ENCODE assay signal across 9 mouse cellular contexts in the genomic region with DNA sequence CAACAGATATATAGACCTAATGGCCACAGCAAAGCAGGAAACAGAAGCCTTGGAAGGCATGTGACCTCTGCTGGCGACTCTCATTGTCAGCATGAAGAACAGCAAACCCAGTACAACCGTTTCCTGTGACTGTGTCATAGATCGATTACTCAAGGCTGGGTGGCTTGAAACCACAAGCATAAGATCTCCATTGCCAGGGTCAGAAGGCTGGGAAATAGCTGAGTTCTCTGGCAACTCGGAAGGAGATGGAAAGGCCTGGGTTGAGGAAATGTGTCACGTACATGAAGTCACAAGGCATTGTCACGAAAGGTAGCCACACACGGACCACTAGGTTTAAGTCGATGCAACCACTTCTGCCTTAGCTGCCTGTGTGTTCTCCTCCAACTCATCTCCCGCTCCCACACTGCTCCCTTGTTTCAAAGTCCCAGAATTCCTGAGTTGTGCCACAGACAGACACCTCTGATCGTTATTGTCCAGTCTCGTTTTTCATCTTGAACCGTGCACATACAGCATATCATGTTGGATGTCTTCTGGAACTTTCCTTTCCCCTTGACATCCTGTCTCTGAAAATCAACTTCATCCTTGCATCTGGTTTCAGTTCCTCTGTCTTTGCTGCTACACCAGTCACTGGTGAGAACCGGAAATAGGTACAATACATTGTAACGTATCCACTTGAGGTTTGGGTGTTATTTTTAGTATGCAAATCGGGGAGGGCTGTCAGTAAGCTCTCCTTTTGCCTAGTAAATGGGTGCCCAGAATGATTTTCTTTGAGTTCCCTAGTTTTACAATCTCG. TPM values are rescaled to one million over a fixed set of nuclear protein-coding genes. Genes with fewer than 3 reads are reported as not detected.
DNase-seq lines count a peak whose midpoint lies in the region; ATAC-seq and TF ChIP-seq lines count a peak whose summit lies in the region.
"Had no signal": no experiment of that assay in that cellular context is flagged by ENCODE, and none has a peak within 500 bp of the region (broad histone marks: within the 10 kb centered on the region; RNA-seq: fewer than 3 reads in every experiment).

No protein-coding gene starts in this region.

- 0 out of 2 replicates have a peak, but pooled peaks have one; percentile 39 for TF ChIP-seq POLR2A in bone marrow macrophage, adult 2 months (IDR thresholded peaks at IDR 0.05; ENCODE audit: borderline replicate concordance, low read depth, low read length)

- no peak for TF ChIP-seq CTCF in bone marrow macrophage, adult 2 months (IDR thresholded peaks at IDR 0.05; ENCODE audit: low read depth, low read length)
- peak; percentile 49 for TF ChIP-seq CTCF in liver, embryonic 14.5 days (IDR thresholded peaks at IDR 0.05; ENCODE audit: low read depth)

- no peak for ATAC-seq in liver, embryonic 14.5 days (ENCODE audit: insufficient read depth)

- H3K9me3 ChIP-seq in liver, embryonic 14.5 days (ENCODE audit: control insufficient read depth, low read length) = no peaks in the 10 kb centered on the region; the same call in 1 of the 2 replicates

- H3K27ac ChIP-seq in bone marrow macrophage, adult 2 months (ENCODE audit: insufficient read depth, low read depth, low read length) = peak overlapping the region; percentile 99
- no peak overlapping the region for H3K27ac ChIP-seq in liver, embryonic 14.5 days

- peak overlapping the region; percentile 26 for H3K4me2 ChIP-seq in liver, embryonic 14.5 days (ENCODE audit: low read depth)

- H3K4me1 ChIP-seq in bone marrow macrophage, adult 2 months (ENCODE audit: control insufficient read depth, insufficient read depth, low read length) = peaks cover 57% of the 10 kb centered on the region
- peaks cover 20 to 49% of the 10 kb centered on the region in 2 experiments for H3K4me1 ChIP-seq in liver, embryonic 14.5 days (replicated peaks; ENCODE audit: control insufficient read depth in 2 of 2, insufficient read depth in 2 of 2, low read length in 1 of 2)

- H3K9ac ChIP-seq in liver, embryonic 14.5 days (replicated peaks) = no peak overlapping the region; the same call in 1 of the 2 replicates

- peak; percentile 13; the same call in 1 of the 2 replicates for TF ChIP-seq EP300 in liver, embryonic 14.5 days (IDR thresholded peaks at IDR 0.05; ENCODE audit: low read depth)

- 18% methylated on average over 16 of the region's 16 CpGs for WGBS in liver, embryonic 14.5 days (ENCODE audit: insufficient replicate concordance)

- peak overlapping the region; percentile 47 for H3K4me3 ChIP-seq in bone marrow macrophage, adult 2 months (ENCODE audit: insufficient read depth, low read length)
- H3K4me3 ChIP-seq in liver, embryonic 14.5 days (ENCODE audit: insufficient read depth in 1 of 2, low read depth in 2 of 2, low read length in 2 of 2) = no peak overlapping the region

- peak; percentile 25 for DNase-seq in kidney, adult 9 months
- DNase-seq in kidney, postnatal 14 days = no peak
- DNase-seq in liver, embryonic 14.5 days (ENCODE audit: low read depth in 3 of 3, low spot score in 3 of 3) = no peak
- peak; percentile 96 for DNase-seq in splenic B cell, adult 2 months (ENCODE audit: low read depth, low spot score)
- no peak for DNase-seq in urinary bladder, adult 2 months (ENCODE audit: low spot score)
- no peak for DNase-seq in embryo, embryonic 10.5 days (ENCODE audit: low spot score)
- no peak for DNase-seq in cerebellum, postnatal 14 days
- DNase-seq: right cerebral cortex, postnatal 4 days had no signal

- no peaks in the 10 kb centered on the region for H3K36me3 ChIP-seq in liver, embryonic 14.5 days (replicated peaks; ENCODE audit: control insufficient read depth, insufficient read depth, low read depth)
- H3K36me3 ChIP-seq in splenic B cell, adult 2 months (ENCODE audit: control insufficient read depth, insufficient read depth, low read length, poor library complexity, severe bottlenecking) = no peaks in the 10 kb centered on the region

- H3K27me3 ChIP-seq in liver, embryonic 14.5 days (ENCODE audit: control insufficient read depth, insufficient read depth, low read length) = no peaks in the 10 kb centered on the region
- H3K27me3 ChIP-seq in splenic B cell, adult 2 months (ENCODE audit: control insufficient read depth, insufficient read depth, low read length, poor library complexity, severe bottlenecking) = no peaks in the 10 kb centered on the region

RNA-seq across cellular contexts. Expression of a gene that starts 32.7 kb away (rescaled TPM):
- polyA plus RNA-seq in bone marrow macrophage, adult 2 months (2012; ENCODE audit: insufficient read depth, insufficient read length, missing spikeins) = 67.5 and 83.4 TPM in 2 replicates
- 4.4 and 6.3 TPM in 2 replicates for polyA plus RNA-seq in liver, embryonic 14.5 days (2012; rRNA removed)
- polyA plus RNA-seq in liver, embryonic 14.5 days (2014; fragmentation: Nextera tagmentation; extraction: Ambion mirVana) = 7.0 and 7.6 TPM in 2 replicates
- 16.5 and 17.1 TPM in 2 replicates for polyA plus RNA-seq in urinary bladder, adult 2 months (2012; rRNA removed)

Comparison
In these comparisons a context has a peak if more than half of its experiments do, and no peak if none do; other contexts are left out.
1. DNase-seq: peak in kidney, adult 9 months (single experiment) and splenic B cell, adult 2 months (single experiment); none in kidney, postnatal 14 days (single experiment), liver, embryonic 14.5 days (0 of 3), urinary bladder, adult 2 months (single experiment), embryo, embryonic 10.5 days (single experiment) and cerebellum, postnatal 14 days (0 of 2).